Mouse (Mus musculus): Measurements from ENCODE around the gene Fam98b.

GRCm38 (mm10) chr2:117313586-117314235 lies 64.2 kb downstream of the Fam98b start:
- TF ChIP-seq CTCF (IDR thresholded peaks at IDR 0.05; ENCODE audit: control insufficient read depth, insufficient read depth, insufficient replicate concordance, low read depth, low read length) = no peak
- TF ChIP-seq POLR2A (IDR thresholded peaks at IDR 0.05; ENCODE audit: control insufficient read depth, low read depth, low read length) = no peak
